Mouse (Mus musculus) hindbrain, embryonic 11.5 days (tissue): Measurements from ENCODE around the gene Hyou1. TPM values are rescaled to one million over a fixed set of nuclear protein-coding genes. Genes with fewer than 3 reads are reported as not detected.

Experiments used
- ATAC-seq: fragments of 200-750 bp; cut with Nextera tagmentation; 2 replicates; pipeline ENCODE4 v1.8.0; 2017; ENCODE audit warnings: mild to moderate bottlenecking, moderate TSS enrichment, moderate library complexity; ENCODE audit not compliant: low FRiP score
- DNase-seq: peaks from one replicate; pipeline ENCODE4 v3.0.0-alpha.2; 2015; ENCODE audit warnings: low spot score
- H3K27ac ChIP-seq: fragments of 300-500 bp; sonication (generic); 2 replicates; pipeline ENCODE4 v1.5.1; 2014; ENCODE audit warnings: mild to moderate bottlenecking, low read depth, low read length
- H3K27me3 ChIP-seq: fragments of 300-500 bp; sonication (generic); 2 replicates; pipeline ENCODE4 v1.6.1; 2014; ENCODE audit warnings: mild to moderate bottlenecking, low read length, moderate library complexity, mixed read lengths; ENCODE audit not compliant: control insufficient read depth, insufficient read depth
- H3K36me3 ChIP-seq: fragments of 300-500 bp; sonication (generic); 2 replicates; pipeline ENCODE4 v1.6.1; 2014; ENCODE audit warnings: mild to moderate bottlenecking, low read length, moderate library complexity, mixed read lengths; ENCODE audit not compliant: control insufficient read depth, insufficient read depth
- H3K4me1 ChIP-seq: fragments of 300-500 bp; sonication (generic); replicated peaks from 2 replicates; pipeline ENCODE4 v1.6.1; 2014; ENCODE audit warnings: low read length, mixed read lengths; ENCODE audit not compliant: control insufficient read depth, insufficient read depth
- H3K4me2 ChIP-seq: fragments of 300-500 bp; sonication (generic); replicated peaks from 2 replicates; pipeline ENCODE4 v1.6.1; 2014; ENCODE audit warnings: mild to moderate bottlenecking, low read depth, low read length
- H3K4me3 ChIP-seq: fragments of 300-500 bp; sonication (generic); 2 replicates; pipeline ENCODE4 v1.5.1; 2014; ENCODE audit warnings: low read depth, low read length
- H3K9ac ChIP-seq: fragments of 300-500 bp; sonication (generic); 2 replicates; pipeline ENCODE4 v1.6.1; 2014; ENCODE audit warnings: low read depth, low read length
- H3K9me3 ChIP-seq: fragments of 300-500 bp; sonication (generic); 2 replicates; pipeline ENCODE4 v1.6.1; 2016; ENCODE audit warnings: low read length; ENCODE audit not compliant: control insufficient read depth
- WGBS: fragments of 180-500 bp; shearing (Covaris S2); extraction: QIAGEN DNeasy Blood & Tissue Kit; methylation state at CpG from one replicate; pipeline ENCODE4 v1.1.7; 2014; 5-methylcytosine and 5-hydroxymethylcytosine counted together
- polyA plus RNA-seq: library from polyadenylated mRNA; unstranded; fragments of >200 nt; fragmentation: Nextera tagmentation; extraction: Ambion mirVana; gene quantifications from 2 replicates; pipeline ENCODE4 v1.2.1, GENCODE M21; 2014

Gene Hyou1
- polyA plus RNA-seq, 1 experiment from 2014 or later = 29.7 TPM

DNA sequence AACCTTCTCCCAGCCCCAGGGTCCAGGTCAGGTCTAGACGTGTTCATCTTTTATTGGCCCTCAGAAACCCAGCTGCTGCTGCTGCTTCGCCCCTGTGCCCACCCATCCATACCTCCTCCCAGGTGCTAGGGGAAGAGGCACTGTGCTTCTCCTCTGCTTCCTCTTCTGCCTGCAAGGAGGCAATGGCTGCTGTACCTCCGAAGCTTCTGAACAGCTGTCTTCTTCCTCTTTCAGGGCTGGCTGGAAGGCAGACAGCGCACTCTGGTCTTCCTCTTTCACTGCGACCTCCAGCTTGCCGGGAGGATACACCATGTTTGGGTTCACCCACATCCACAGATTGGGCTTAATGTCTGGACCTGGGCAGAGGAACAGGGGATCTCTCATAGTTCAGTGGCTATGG is 56.5 kb downstream of the Hyou1 start:
- no peak overlapping the region for H3K27ac ChIP-seq
- H3K9ac ChIP-seq = no peak overlapping the region
- H3K4me2 ChIP-seq = no peak overlapping the region
- no peaks in the 10 kb centered on the region for H3K9me3 ChIP-seq
- no peak for DNase-seq
- H3K4me1 ChIP-seq = no peaks in the 10 kb centered on the region
- H3K27me3 ChIP-seq = no peaks in the 10 kb centered on the region
- no peaks in the 10 kb centered on the region for H3K36me3 ChIP-seq
- no peak for ATAC-seq
- no peak overlapping the region for H3K4me3 ChIP-seq
- WGBS = 81% methylated on average over 6 of the region's 6 CpGs

DNA sequence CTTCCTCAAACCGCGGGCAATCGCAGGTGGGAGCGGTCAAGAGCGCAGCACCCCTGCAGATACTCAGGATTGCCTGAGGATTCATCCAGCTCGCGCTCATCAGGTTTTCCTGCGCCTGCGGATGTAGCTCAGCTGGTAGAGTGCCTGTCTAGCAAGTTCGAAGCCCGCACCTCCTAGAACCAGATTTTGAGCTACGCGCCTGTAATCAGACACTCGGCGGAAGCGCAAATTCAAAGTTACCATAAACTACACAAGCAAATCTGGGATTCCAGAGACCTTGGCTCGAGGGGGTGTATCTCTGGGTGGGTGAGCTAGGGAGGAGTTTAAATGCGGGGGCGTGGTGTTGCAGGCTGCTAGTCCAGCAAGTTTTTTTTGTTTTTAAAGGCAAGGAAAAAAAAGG is 61.7 kb downstream of the Hyou1 start, which contains the start of gene Foxr1:
TSS of gene Foxr1 (minus strand) at position 176 of the 400 bp plus-strand sequence.
- Histone ChIP-seq H3K4me2 (no peak within 1 kb of the TSS), H3K9ac (no peak within 1 kb of the TSS), H3K27me3 (no peaks in the 10 kb centered on the region), H3K4me3 (no peak within 1 kb of the TSS), H3K36me3 (no peaks in the 10 kb centered on the region), H3K27ac (no peak within 1 kb of the TSS), H3K4me1 (no peaks in the 10 kb centered on the region), H3K9me3 (no peaks in the 10 kb centered on the region)
- ATAC-seq (no peak), DNase-seq (no peak)
- 72% methylated on average over 19 of the region's 19 CpGs for WGBS

Other genes starting within 250 kb of the Hyou1 start
- gene Mcam, start 245.0 kb upstream of the Hyou1 start, polyA plus RNA-seq = 13.0 and 14.3 TPM in 2 replicates
- 22.7 and 24.7 TPM in 2 replicates for gene Cbl, start 145.4 kb upstream of the Hyou1 start, polyA plus RNA-seq
- gene Ccdc153, start 138.8 kb upstream of the Hyou1 start, polyA plus RNA-seq = not detected in 2 replicates
- 0.13 TPM in 1 of 2 replicates, not detected in the other for gene Pdzd3, start 128.0 kb upstream of the Hyou1 start, polyA plus RNA-seq
- 1.9 and 2.9 TPM in 2 replicates for gene Nlrx1, start 110.9 kb upstream of the Hyou1 start, polyA plus RNA-seq
- 2.9 and 5.7 TPM in 2 replicates for gene Abcg4, start 90.9 kb upstream of the Hyou1 start, polyA plus RNA-seq
- gene Hinfp, start 73.8 kb upstream of the Hyou1 start, polyA plus RNA-seq = 23.1 and 23.2 TPM in 2 replicates
- gene C2cd2l, start 59.2 kb upstream of the Hyou1 start, polyA plus RNA-seq = 10.1 and 11.4 TPM in 2 replicates
- 47.7 and 51.6 TPM in 2 replicates for gene Dpagt1, start 53.5 kb upstream of the Hyou1 start, polyA plus RNA-seq
- 340 and 346 TPM in 2 replicates for gene H2afx, start 44.8 kb upstream of the Hyou1 start, polyA plus RNA-seq
- 134 and 151 TPM in 2 replicates for gene Hmbs, start 35.3 kb upstream of the Hyou1 start, polyA plus RNA-seq
- gene Vps11, start 17.8 kb upstream of the Hyou1 start, polyA plus RNA-seq = 23.4 and 31.5 TPM in 2 replicates
- gene Slc37a4, start 17.4 kb downstream of the Hyou1 start, polyA plus RNA-seq = 27.9 and 31.5 TPM in 2 replicates
- 1,535 and 1,670 TPM in 2 replicates for gene Rps25, start 27.6 kb downstream of the Hyou1 start, polyA plus RNA-seq
- 255 and 264 TPM in 2 replicates for gene Trappc4, start 28.1 kb downstream of the Hyou1 start, polyA plus RNA-seq
- 21.7 and 22.0 TPM in 2 replicates for gene Ccdc84, start 39.1 kb downstream of the Hyou1 start, polyA plus RNA-seq
- gene Foxr1, start 61.6 kb downstream of the Hyou1 start, polyA plus RNA-seq = not detected in 2 replicates
- gene Upk2, start 75.5 kb downstream of the Hyou1 start, polyA plus RNA-seq = 0.83 TPM in 1 of 2 replicates, not detected in the other
- 8.6 and 10.1 TPM in 2 replicates for gene Bcl9l, start 103.3 kb downstream of the Hyou1 start, polyA plus RNA-seq
- gene Cxcr5, start 182.4 kb downstream of the Hyou1 start, polyA plus RNA-seq = 0.11 and 0.48 TPM in 2 replicates
- 16.0 and 32.7 TPM in 2 replicates for gene Ddx6, start 225.4 kb downstream of the Hyou1 start, polyA plus RNA-seq